Mouse (Mus musculus) myocyte (in vitro differentiated cells): ENCODE data around the gene Rab17. TPM values are rescaled to one million over a fixed set of nuclear protein-coding genes. Genes with fewer than 3 reads are reported as not detected.

Source experiments
- H3K27me3 ChIP-seq: one replicate; pipeline ENCODE4 v1.6.1; 2011; ENCODE audit not compliant: control insufficient read depth, insufficient read depth, insufficient read length
- H3K36me3 ChIP-seq: one replicate; pipeline ENCODE4 v1.6.1; 2011; ENCODE audit not compliant: control insufficient read depth, insufficient read depth
- H3K4me2 ChIP-seq: one replicate; pipeline ENCODE4 v1.6.1; 2011; ENCODE audit warnings: low read depth, control low read depth
- H3K4me3 ChIP-seq: one replicate; pipeline ENCODE4 v1.5.1; 2011; ENCODE audit warnings: mild to moderate bottlenecking, control low read depth, moderate library complexity
- H3K79me2 ChIP-seq: one replicate; pipeline ENCODE4 v1.6.1; 2011; ENCODE audit not compliant: control insufficient read depth, insufficient read depth
- H3ac ChIP-seq: one replicate; pipeline ENCODE4 v1.6.1; 2011; ENCODE audit not compliant: control insufficient read depth, insufficient read length
- CEBPB ChIP-seq: IDR thresholded peaks from 2 replicates; pipeline ENCODE4 v1.6.1; 2011; ENCODE audit warnings: mild to moderate bottlenecking, moderate library complexity; ENCODE audit not compliant: poor library complexity, insufficient read depth, severe bottlenecking
- E2F4 ChIP-seq: IDR thresholded peaks from one replicate; pipeline ENCODE4 v1.6.1; 2011; ENCODE audit warnings: mild to moderate bottlenecking, control low read depth, moderate library complexity; ENCODE audit not compliant: insufficient read depth
- MAX ChIP-seq: IDR thresholded peaks from one replicate; pipeline ENCODE4 v1.6.1; 2011; ENCODE audit warnings: low read depth, mild to moderate bottlenecking, control low read depth
- MYOD1 ChIP-seq, 3 experiments: IDR thresholded peaks; one replicate each; pipeline ENCODE4 v1.6.1; 2011; ENCODE audit warnings: control low read depth in 2 of 3, low read depth in 2 of 3, mild to moderate bottlenecking in 2 of 3, moderate library complexity in 1 of 3; ENCODE audit not compliant: insufficient read length in 2 of 3, control insufficient read depth in 1 of 3
- MYOG ChIP-seq, 3 experiments: IDR thresholded peaks; one replicate each; pipeline ENCODE4 v1.6.1; 2011; ENCODE audit warnings: control low read depth in 2 of 3, low read depth in 2 of 3, mild to moderate bottlenecking in 2 of 3; ENCODE audit not compliant: insufficient read length in 2 of 3, control insufficient read depth in 1 of 3, insufficient read depth in 1 of 3
- POLR2A ChIP-seq: IDR thresholded peaks from one replicate; pipeline ENCODE4 v1.6.1; 2011; ENCODE audit warnings: low read depth, mild to moderate bottlenecking, control low read depth, moderate library complexity; ENCODE audit not compliant: insufficient read length
- POLR2AphosphoS2 ChIP-seq: IDR thresholded peaks from one replicate; pipeline ENCODE4 v1.6.1; 2011; ENCODE audit warnings: low read depth, control low read depth; ENCODE audit not compliant: insufficient read length
- REST ChIP-seq: IDR thresholded peaks from one replicate; pipeline ENCODE4 v1.6.1; 2011; ENCODE audit warnings: mild to moderate bottlenecking, control low read depth, moderate library complexity; ENCODE audit not compliant: insufficient read depth, insufficient read length
- SRF ChIP-seq: IDR thresholded peaks from one replicate; pipeline ENCODE4 v1.6.1; 2011; ENCODE audit warnings: low read depth; ENCODE audit not compliant: control insufficient read depth, insufficient read length
- TCF12 ChIP-seq: IDR thresholded peaks from one replicate; pipeline ENCODE4 v1.6.1; 2011; ENCODE audit warnings: mild to moderate bottlenecking, control low read depth; ENCODE audit not compliant: poor library complexity, insufficient read depth, severe bottlenecking
- TCF3 ChIP-seq: IDR thresholded peaks from one replicate; pipeline ENCODE4 v1.6.1; 2011; ENCODE audit warnings: low read depth, control low read depth; ENCODE audit not compliant: insufficient read length
- USF1 ChIP-seq: IDR thresholded peaks from one replicate; pipeline ENCODE4 v1.6.1; 2011; ENCODE audit warnings: low read depth, mild to moderate bottlenecking, control low read depth, moderate library complexity
- polyA plus RNA-seq: library from polyadenylated mRNA; unstranded; fragments of >200 nt; fragmentation: generic; extraction: Trizol; gene quantifications from one replicate; pipeline ENCODE4 v1.2.1, GENCODE M21; 2012; ENCODE audit warnings: missing spikeins

Gene Rab17
- polyA plus RNA-seq, 1 experiment, result not detected

GRCm38 (mm10) chr1:90980638-90981330 lies 11.3 kb upstream of the Rab17 start:
- no peaks in the 10 kb centered on the region for H3K27me3 ChIP-seq
- H3K4me2 ChIP-seq, result no peak overlapping the region
- H3K4me3 ChIP-seq, result no peak overlapping the region
- H3K79me2 ChIP-seq, result no peaks in the 10 kb centered on the region
- no peaks in the 10 kb centered on the region for H3K36me3 ChIP-seq
- TF ChIP-seq TCF12 (no peak), USF1 (no peak), POLR2A (no peak), POLR2AphosphoS2 (no peak), MYOG (IDR thresholded peaks at IDR 0.05; ENCODE audit: control insufficient read depth in 1 of 3, insufficient read depth in 1 of 3, insufficient read length in 2 of 3, low read depth in 2 of 3) (no peak), SRF (no peak), MYOD1 (IDR thresholded peaks at IDR 0.05; ENCODE audit: control insufficient read depth in 1 of 3, insufficient read length in 2 of 3, low read depth in 2 of 3) (no peak), REST (no peak), TCF3 (no peak), E2F4 (no peak), MAX (no peak), CEBPB (no peak)
- H3ac ChIP-seq, result no peak overlapping the region

DNA sequence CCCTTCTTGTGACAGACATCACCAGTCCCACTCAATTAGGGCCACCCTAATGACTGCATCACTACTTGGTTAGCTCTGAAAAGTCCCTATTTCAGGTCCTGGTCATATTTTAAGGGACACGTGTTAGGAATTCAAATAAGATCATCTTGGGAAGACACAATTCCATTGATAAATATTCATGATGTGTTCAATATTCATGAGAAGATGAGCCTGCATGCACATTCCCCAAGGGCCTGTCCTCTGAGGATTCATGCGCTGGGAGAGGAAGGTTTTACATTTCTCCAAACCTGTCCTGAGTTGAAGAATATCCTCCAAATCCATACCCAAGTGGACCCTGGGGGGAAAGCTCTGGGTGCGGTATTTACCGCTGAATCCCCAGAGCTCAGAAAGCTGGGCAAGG lies 6.5 kb upstream of the Rab17 start:
- no peak overlapping the region for H3ac ChIP-seq
- H3K4me2 ChIP-seq, result no peak overlapping the region
- H3K4me3 ChIP-seq, result no peak overlapping the region
- no peak for TF ChIP-seq TCF12
- TF ChIP-seq TCF3, result no peak
- TF ChIP-seq SRF, result no peak
- TF ChIP-seq MAX, result no peak
- no peak for TF ChIP-seq CEBPB
- no peak for TF ChIP-seq POLR2A
- no peak for TF ChIP-seq MYOG (IDR thresholded peaks at IDR 0.05; ENCODE audit: control insufficient read depth in 1 of 3, insufficient read depth in 1 of 3, insufficient read length in 2 of 3, low read depth in 2 of 3)
- TF ChIP-seq POLR2AphosphoS2, result no peak
- TF ChIP-seq USF1, result no peak
- TF ChIP-seq REST, result no peak
- TF ChIP-seq E2F4, result no peak
- no peak for TF ChIP-seq MYOD1 (IDR thresholded peaks at IDR 0.05; ENCODE audit: control insufficient read depth in 1 of 3, insufficient read length in 2 of 3, low read depth in 2 of 3)
- H3K27me3 ChIP-seq, result no peaks in the 10 kb centered on the region
- H3K79me2 ChIP-seq, result no peaks in the 10 kb centered on the region
- no peaks in the 10 kb centered on the region for H3K36me3 ChIP-seq

GRCm38 (mm10) chr1:90974906-90975649 lies 5.6 kb upstream of the Rab17 start:
- Histone ChIP-seq H3K4me3 (no peak overlapping the region), H3K79me2 (no peaks in the 10 kb centered on the region), H3K27me3 (no peaks in the 10 kb centered on the region), H3K36me3 (no peaks in the 10 kb centered on the region), H3ac (no peak overlapping the region), H3K4me2 (peak overlapping the region; percentile 54)
- TF ChIP-seq POLR2AphosphoS2 (no peak), MYOG (IDR thresholded peaks at IDR 0.05; ENCODE audit: control insufficient read depth in 1 of 3, insufficient read depth in 1 of 3, insufficient read length in 2 of 3, low read depth in 2 of 3) (peak; percentile 73 to 97 (median 95)), POLR2A (no peak), TCF3 (peak; percentile 65), E2F4 (no peak), MYOD1 (IDR thresholded peaks at IDR 0.05; ENCODE audit: control insufficient read depth in 1 of 3, insufficient read length in 2 of 3, low read depth in 2 of 3) (peak; percentile 68 to 97 (median 97)), CEBPB (no peak), REST (no peak), SRF (no peak), TCF12 (peak; percentile 76), USF1 (peak; percentile 1), MAX (no peak)

DNA sequence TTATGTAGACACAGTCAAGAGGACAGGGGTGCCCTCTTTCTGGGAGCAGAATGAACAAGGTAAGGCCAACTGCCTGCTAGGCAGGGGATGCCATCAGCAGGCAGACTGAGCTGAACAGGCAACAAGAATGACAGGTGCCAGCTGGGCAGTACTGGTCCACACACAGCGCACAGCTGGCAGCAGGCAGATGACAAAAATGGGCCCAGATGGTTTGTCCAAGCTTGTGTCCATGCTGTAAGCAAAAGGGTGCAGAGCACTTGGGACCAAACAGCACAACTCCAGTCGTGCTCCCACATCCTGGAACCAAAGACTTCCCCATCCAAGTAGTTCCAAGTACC lies 4.1 kb upstream of the Rab17 start:
- H3K4me2 ChIP-seq, result peak overlapping the region; percentile 44
- H3ac ChIP-seq, result no peak overlapping the region
- H3K27me3 ChIP-seq, result no peaks in the 10 kb centered on the region
- H3K4me3 ChIP-seq, result no peak overlapping the region
- TF ChIP-seq USF1 (no peak), POLR2A (no peak), TCF3 (peak; percentile 80), POLR2AphosphoS2 (no peak), MAX (no peak), TCF12 (peak; percentile 67), SRF (no peak), MYOD1 (IDR thresholded peaks at IDR 0.05; ENCODE audit: control insufficient read depth in 1 of 3, insufficient read length in 2 of 3, low read depth in 2 of 3) (peak; percentile 49 to 96 (median 95)), REST (no peak), E2F4 (no peak), CEBPB (no peak), MYOG (IDR thresholded peaks at IDR 0.05; ENCODE audit: control insufficient read depth in 1 of 3, insufficient read depth in 1 of 3, insufficient read length in 2 of 3, low read depth in 2 of 3) (peak; percentile 69 to 89 (median 84))
- H3K79me2 ChIP-seq, result no peaks in the 10 kb centered on the region
- H3K36me3 ChIP-seq, result no peaks in the 10 kb centered on the region
